Mouse (Mus musculus) E14TG2a.4 (cell line): Measurements from ENCODE around the gene Pde2a.
"Not testable (repeated sequence)": the region's sequence is repeated elsewhere in the genome, so short reads cannot be mapped to it uniquely, and the experiment has no call there.

Experiments
- H3K27me3 ChIP-seq: 2 replicates; pipeline ENCODE4 v1.6.1; 2014; ENCODE audit warnings: low read length, control low read depth; ENCODE audit not compliant: insufficient read depth
- H3K36me3 ChIP-seq: 2 replicates; pipeline ENCODE4 v1.6.1; 2014; ENCODE audit warnings: low read length, control low read depth; ENCODE audit not compliant: insufficient read depth
- H3K4me1 ChIP-seq: replicated peaks from 2 replicates; pipeline ENCODE4 v1.6.1; 2014; ENCODE audit warnings: low read depth, low read length, control low read depth
- H3K4me3 ChIP-seq: replicated peaks from 2 replicates; pipeline ENCODE4 v1.5.1; 2014; ENCODE audit warnings: mild to moderate bottlenecking, low read length
- H3K9me3 ChIP-seq: 2 replicates; pipeline ENCODE4 v1.6.1; 2014; ENCODE audit warnings: low read length, control low read depth
- CTCF ChIP-seq: conservative IDR thresholded peaks from 2 replicates; pipeline ENCODE4 v1.5.1; 2014; ENCODE audit warnings: low read length
- NANOG ChIP-seq: IDR thresholded peaks from 2 replicates; pipeline ENCODE4 v1.6.1; 2014; ENCODE audit warnings: borderline replicate concordance, low read length, mixed read lengths
- POU5F1 ChIP-seq: IDR thresholded peaks from 2 replicates; pipeline ENCODE4 v1.6.1; 2014; ENCODE audit warnings: low read length, borderline replicate concordance

Gene Pde2a

GRCm38 (mm10) chr7:101550686-101551485, 129.4 kb downstream of the Pde2a start:
- H3K4me3 ChIP-seq, result no peak overlapping the region
- TF ChIP-seq CTCF (no peak), NANOG (no peak), POU5F1 (no peak)
- H3K27me3 ChIP-seq, result no peaks in the 10 kb centered on the region
- H3K36me3 ChIP-seq, result no peaks in the 10 kb centered on the region
- peaks cover 18% of the 10 kb centered on the region for H3K9me3 ChIP-seq
- H3K4me1 ChIP-seq, result no peaks in the 10 kb centered on the region

- no peak overlapping the region for H3K4me3 ChIP-seq
These were observed 130.0 kb downstream of the Pde2a start for GRCm38 (mm10) chr7:101551530-101551929.

GRCm38 (mm10) chr7:101555473-101555872, 134.0 kb downstream of the Pde2a start:
- not testable (repeated sequence) for H3K4me3 ChIP-seq, H3K36me3 ChIP-seq, H3K27me3 ChIP-seq, H3K9me3 ChIP-seq, H3K4me1 ChIP-seq

More at GRCm38 (mm10) chr7:101551530-101551929, 130.0 kb downstream of the Pde2a start:
- H3K4me1 ChIP-seq, result no peaks in the 10 kb centered on the region
- no peak for TF ChIP-seq POU5F1
- TF ChIP-seq CTCF, result no peak
- TF ChIP-seq NANOG, result no peak
- H3K36me3 ChIP-seq, result no peaks in the 10 kb centered on the region
- peaks cover 18% of the 10 kb centered on the region for H3K9me3 ChIP-seq
- no peaks in the 10 kb centered on the region for H3K27me3 ChIP-seq

GRCm38 (mm10) chr7:101557391-101557790, 135.9 kb downstream of the Pde2a start:
- Histone ChIP-seq H3K9me3 (no peaks in the 10 kb centered on the region), H3K27me3 (no peaks in the 10 kb centered on the region), H3K36me3 (no peaks in the 10 kb centered on the region), H3K4me3 (no peak overlapping the region), H3K4me1 (no peaks in the 10 kb centered on the region)
- no peak for TF ChIP-seq NANOG
- no peak for TF ChIP-seq POU5F1
- no peak for TF ChIP-seq CTCF

GRCm38 (mm10) chr7:101559393-101559792, 137.9 kb downstream of the Pde2a start:
- H3K4me3 ChIP-seq, H3K4me1 ChIP-seq, H3K36me3 ChIP-seq, H3K27me3 ChIP-seq: not testable (repeated sequence)
- H3K9me3 ChIP-seq, result peaks cover 14% of the 10 kb centered on the region
